ENCODE assay signal across 15 mouse cellular contexts in the genomic region with DNA sequence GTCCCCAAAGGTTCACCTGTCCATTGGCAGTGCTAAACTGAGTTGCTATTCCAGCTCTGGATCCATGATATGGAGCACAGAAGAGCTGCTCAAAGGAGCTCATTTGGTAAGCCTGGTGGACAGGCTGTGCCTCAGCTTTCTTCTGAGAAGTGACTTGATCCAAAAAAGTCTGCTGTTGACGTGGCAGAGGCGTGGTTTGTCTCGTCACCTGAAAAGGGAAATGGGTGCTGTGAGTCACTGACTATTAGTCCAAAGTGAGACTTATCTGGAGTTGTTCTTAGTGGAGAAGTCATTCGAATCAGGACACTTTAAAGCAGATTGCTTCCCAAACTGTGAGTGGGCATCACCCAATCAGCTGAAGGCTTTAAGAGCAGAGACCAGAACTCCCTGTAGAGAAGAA. TPM values are rescaled to one million over a fixed set of nuclear protein-coding genes. Genes with fewer than 3 reads are reported as not detected.
DNase-seq lines count a peak whose midpoint lies in the region; ATAC-seq lines count a peak whose summit lies in the region.
"Had no signal": no experiment of that assay in that cellular context is flagged by ENCODE, and none has a peak within 500 bp of the region (broad histone marks: within the 10 kb centered on the region; RNA-seq: fewer than 3 reads in every experiment).

No protein-coding gene starts in this region.

- ATAC-seq in common myeloid progenitor, adult 5-6 weeks (replicated peaks; ENCODE audit: low read depth, poor library complexity, severe bottlenecking) = 0 out of 2 replicates have a peak, but pooled peaks have one; percentile 39
- peak; percentile 88 for ATAC-seq in megakaryocyte, adult 5-6 weeks (ENCODE audit: poor library complexity, severe bottlenecking)

- DNase-seq in A20 (ENCODE audit: low read depth, low spot score) (peak; percentile 33), MEL-GATA-1-ER (ENCODE audit: extremely low read depth, low read depth) (peak; percentile 33)
- peak; percentile 6 for DNase-seq in layer of hippocampus, adult 9-11 months

RNA-seq across cellular contexts. Expression of a gene that starts 26.9 kb away (rescaled TPM):
- total RNA-seq in common myeloid progenitor, adult 5-6 weeks (2017) = 0.19 and 2.3 TPM in 2 replicates
- total RNA-seq in megakaryocyte, adult 5-6 weeks (2015) = 14.1 and 24.4 TPM in 2 replicates
- total RNA-seq in megakaryocyte, adult 5-6 weeks (2017) = 9.5 and 11.1 TPM in 2 replicates
- total RNA-seq: adrenal gland, adult 8-10 months; adrenal gland, postnatal 25 days; ES-E14; forebrain, postnatal 0 days; gastrocnemius, adult 2 months; gastrocnemius, postnatal 14 days; gastrocnemius, postnatal 4 days; heart, adult 18-20 months; heart, postnatal 10 days; heart, postnatal 36 days had no signal

RNA-seq across cellular contexts. Expression of a gene that starts 33.6 kb away (rescaled TPM):
- 112 and 152 TPM in 2 replicates for total RNA-seq in common myeloid progenitor, adult 5-6 weeks (2017)
- 123 and 146 TPM in 2 replicates for total RNA-seq in megakaryocyte, adult 5-6 weeks (2015)
- total RNA-seq in megakaryocyte, adult 5-6 weeks (2017) = 91.0 and 114 TPM in 2 replicates

Comparison
In these comparisons a context has a peak if more than half of its experiments do, and no peak if none do; other contexts are left out.
1. Peak in every context shown above with its lines: DNase-seq and ATAC-seq.